Mouse (Mus musculus): Measurements from ENCODE around the gene Rere. TPM values are rescaled to one million over a fixed set of nuclear protein-coding genes. Genes with fewer than 3 reads are reported as not detected.
A peak's percentile ranks its signal among the peaks of the same experiment; 100 is the strongest.

Gene Rere
- polyA plus RNA-seq (2015; fragmentation: Nextera tagmentation; extraction: Ambion mirVana), result 24.8 and 30.3 TPM in 2 replicates

DNA sequence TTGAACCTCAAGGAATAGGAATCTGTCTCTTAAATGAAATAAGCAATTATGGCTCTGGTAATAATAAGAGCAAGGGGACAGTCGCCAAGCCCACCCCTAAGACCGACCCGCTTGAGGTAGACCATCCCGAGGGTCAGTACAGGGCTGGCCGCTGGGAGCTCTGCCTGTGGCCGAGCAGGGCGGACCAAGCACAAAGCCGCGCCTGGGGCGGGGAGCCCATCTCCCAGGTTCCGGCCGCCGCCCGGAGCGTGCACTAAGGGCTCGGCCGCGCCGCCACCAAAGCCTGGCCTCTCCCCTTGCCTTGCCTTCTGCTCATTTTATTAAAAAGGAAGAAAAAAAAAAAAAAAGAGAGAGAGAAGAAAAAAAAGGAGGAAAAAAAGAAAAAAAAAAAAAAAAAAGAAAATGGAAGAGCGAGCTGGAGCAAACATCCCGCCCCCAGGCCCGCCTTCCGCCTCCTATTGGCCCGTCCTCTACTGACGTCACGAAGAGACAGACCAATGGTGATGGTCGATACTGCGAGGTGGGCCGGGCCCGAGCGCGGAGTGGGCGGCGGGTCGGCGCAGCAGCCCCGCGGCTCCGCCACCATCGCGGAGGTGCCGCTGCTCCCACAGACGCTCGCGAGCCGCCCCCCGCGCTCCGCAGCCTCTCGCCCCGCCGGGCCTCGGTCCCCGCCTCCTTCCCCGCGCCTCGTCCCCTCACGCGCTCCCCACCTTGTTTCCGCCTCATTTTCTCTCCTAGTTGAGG lies at the start of gene Rere:
Gene Rere (plus strand): TSS at position 629 of the 744 bp plus-strand sequence.
- H3K27me3 ChIP-seq (ENCODE audit: control insufficient read depth, insufficient read depth, low read depth, low read length), result no peaks in the 10 kb centered on the region
- H3K36me3 ChIP-seq (ENCODE audit: control insufficient read depth, insufficient read depth, low read length), result no peaks in the 10 kb centered on the region
- peak within 1 kb of the TSS; percentile 84 for H3K4me2 ChIP-seq (ENCODE audit: low read depth, low read length)
- peak within 1 kb of the TSS; percentile 99 for H3K4me3 ChIP-seq (ENCODE audit: low read length)
- peak; percentile 99 for ATAC-seq (ENCODE audit: low read depth)
- H3K4me1 ChIP-seq (replicated peaks; ENCODE audit: control insufficient read depth, insufficient read depth, low read length), result peaks cover 18% of the 10 kb centered on the region
- H3K9me3 ChIP-seq (ENCODE audit: control insufficient read depth, low read length), result no peaks in the 10 kb centered on the region
- peak within 1 kb of the TSS; percentile 99 for H3K27ac ChIP-seq (ENCODE audit: low read length)
- under 1% methylated on average over 58 of the region's 60 CpGs for WGBS
- peak within 1 kb of the TSS; percentile 99 for H3K9ac ChIP-seq (ENCODE audit: low read length)

DNA sequence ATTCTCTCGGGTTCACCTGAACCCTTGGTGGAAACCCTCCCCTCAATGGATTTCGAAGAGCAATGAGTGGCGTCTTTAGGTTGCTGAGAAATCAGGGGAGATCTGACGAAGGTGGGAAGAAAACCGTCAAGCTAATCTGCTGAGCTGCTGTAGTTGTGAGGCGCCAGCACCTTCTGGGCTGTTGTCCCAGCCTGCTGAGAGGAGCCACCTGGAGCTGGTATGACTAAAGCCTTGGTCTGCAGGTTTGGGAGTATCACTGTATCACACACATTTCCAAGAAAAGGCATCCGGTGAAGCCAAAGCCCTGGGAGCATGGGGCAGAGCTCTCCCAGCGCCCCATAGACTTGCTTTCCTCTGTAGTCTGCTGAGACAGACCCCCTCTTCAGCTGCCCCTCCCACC lies 49.6 kb upstream of the Rere start:
- Histone ChIP-seq H3K9ac (ENCODE audit: low read length) (no peak overlapping the region), H3K27ac (ENCODE audit: low read length) (no peak overlapping the region), H3K36me3 (ENCODE audit: control insufficient read depth, insufficient read depth, low read length) (no peaks in the 10 kb centered on the region), H3K4me1 (replicated peaks; ENCODE audit: control insufficient read depth, insufficient read depth, low read length) (peaks cover 16% of the 10 kb centered on the region), H3K4me2 (ENCODE audit: low read depth, low read length) (no peak overlapping the region), H3K27me3 (ENCODE audit: control insufficient read depth, insufficient read depth, low read depth, low read length) (no peaks in the 10 kb centered on the region), H3K9me3 (ENCODE audit: control insufficient read depth, low read length) (no peaks in the 10 kb centered on the region), H3K4me3 (ENCODE audit: low read length) (no peak overlapping the region)
- no peak for ATAC-seq (ENCODE audit: low read depth)
- WGBS, result 64% methylated on average over 8 of the region's 8 CpGs

DNA sequence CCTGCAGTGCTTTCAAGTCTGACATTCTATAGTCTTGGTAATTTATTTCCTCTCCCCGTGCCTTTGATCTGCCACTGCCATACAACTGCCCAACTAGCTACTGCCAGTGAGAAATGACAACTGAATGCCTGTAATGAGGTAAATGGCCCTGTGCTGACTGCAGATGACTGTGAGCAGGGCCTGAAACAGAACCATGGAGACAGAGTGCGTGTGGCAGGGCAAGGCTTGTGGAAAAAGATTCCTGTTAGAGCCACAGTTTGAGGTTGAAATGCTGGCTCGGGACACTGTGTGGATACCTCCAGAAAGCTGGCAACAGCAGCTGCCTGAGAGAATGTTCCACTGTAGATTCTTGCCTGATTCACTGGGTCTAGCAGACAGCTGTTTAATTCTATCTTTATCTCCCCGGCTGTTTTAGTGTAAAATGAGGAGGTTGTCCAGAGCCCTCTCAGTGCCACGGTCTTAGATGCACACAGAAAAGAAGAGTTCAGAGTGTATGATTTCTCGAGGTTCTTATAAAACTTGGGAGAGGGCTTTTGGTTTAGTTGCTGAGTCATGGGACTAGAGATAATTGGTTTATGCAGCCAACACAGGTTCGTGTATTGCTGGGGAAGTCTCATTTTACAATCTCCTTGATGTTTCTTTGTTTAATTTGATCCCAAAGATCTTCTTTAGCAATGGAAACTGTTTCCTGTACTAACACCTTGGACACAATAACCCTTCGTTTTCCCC lies 46.7 kb upstream of the Rere start:
- 45% methylated on average over 8 of the region's 8 CpGs for WGBS
- Histone ChIP-seq H3K27ac (ENCODE audit: low read length) (peak overlapping the region; percentile 19; the same call in 1 of the 2 replicates), H3K4me1 (replicated peaks; ENCODE audit: control insufficient read depth, insufficient read depth, low read length) (peaks cover 26% of the 10 kb centered on the region), H3K36me3 (ENCODE audit: control insufficient read depth, insufficient read depth, low read length) (no peaks in the 10 kb centered on the region), H3K9ac (ENCODE audit: low read length) (no peak overlapping the region), H3K4me3 (ENCODE audit: low read length) (no peak overlapping the region), H3K27me3 (ENCODE audit: control insufficient read depth, insufficient read depth, low read depth, low read length) (no peaks in the 10 kb centered on the region), H3K9me3 (ENCODE audit: control insufficient read depth, low read length) (no peaks in the 10 kb centered on the region), H3K4me2 (ENCODE audit: low read depth, low read length) (no peak overlapping the region)
- ATAC-seq (ENCODE audit: low read depth), result no peak

DNA sequence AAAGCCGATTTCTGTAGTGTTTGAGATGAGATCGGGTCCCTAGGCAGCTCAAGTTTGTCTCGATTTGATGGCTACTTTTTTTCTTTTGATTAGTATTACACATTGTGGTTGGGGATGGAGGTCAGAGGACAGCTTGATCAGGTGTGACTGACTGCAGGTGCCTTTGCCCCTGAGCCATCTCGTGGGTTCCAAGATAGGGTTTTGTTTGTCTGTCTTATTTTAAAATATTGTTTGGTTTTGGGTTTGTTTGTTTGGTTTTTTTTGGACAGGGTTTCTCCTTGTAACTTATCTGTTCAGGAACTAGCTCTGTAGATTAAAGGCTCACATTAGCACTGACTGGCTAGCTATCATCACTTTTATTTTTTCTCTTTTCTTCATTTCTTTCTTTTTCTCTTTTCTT lies 45.9 kb upstream of the Rere start:
- Histone ChIP-seq H3K4me1 (replicated peaks; ENCODE audit: control insufficient read depth, insufficient read depth, low read length) (peaks cover 27% of the 10 kb centered on the region), H3K27me3 (ENCODE audit: control insufficient read depth, insufficient read depth, low read depth, low read length) (no peaks in the 10 kb centered on the region), H3K9ac (ENCODE audit: low read length) (no peak overlapping the region), H3K36me3 (ENCODE audit: control insufficient read depth, insufficient read depth, low read length) (peaks cover 2% of the 10 kb centered on the region), H3K4me2 (ENCODE audit: low read depth, low read length) (no peak overlapping the region), H3K4me3 (ENCODE audit: low read length) (no peak overlapping the region), H3K9me3 (ENCODE audit: control insufficient read depth, low read length) (no peaks in the 10 kb centered on the region), H3K27ac (ENCODE audit: low read length) (no peak overlapping the region)
- WGBS, result 74% methylated on average over 4 of the region's 4 CpGs
- ATAC-seq (ENCODE audit: low read depth), result no peak

DNA sequence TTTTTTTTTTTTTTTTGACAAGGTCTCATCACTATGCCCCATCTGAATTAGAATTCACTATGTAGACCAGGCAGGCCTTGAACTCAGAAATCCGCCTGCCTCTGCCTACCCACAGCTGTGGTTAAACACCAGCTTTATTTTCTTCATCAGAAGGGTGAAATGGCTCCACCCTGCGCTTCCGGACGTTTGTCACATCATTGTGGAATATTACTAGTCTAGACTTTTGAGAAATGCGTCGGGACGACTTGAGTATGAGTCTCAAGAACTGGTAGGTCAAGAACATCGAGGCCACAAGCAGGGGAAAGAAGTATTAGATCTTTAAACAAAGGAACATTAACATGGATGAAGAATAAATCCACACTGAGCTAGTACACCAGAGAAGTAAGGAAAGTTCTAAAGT lies 45.4 kb upstream of the Rere start:
- Histone ChIP-seq H3K4me2 (ENCODE audit: low read depth, low read length) (peak overlapping the region; percentile 67), H3K9me3 (ENCODE audit: control insufficient read depth, low read length) (no peaks in the 10 kb centered on the region), H3K4me3 (ENCODE audit: low read length) (peak overlapping the region; percentile 75), H3K9ac (ENCODE audit: low read length) (peak overlapping the region; percentile 82), H3K4me1 (replicated peaks; ENCODE audit: control insufficient read depth, insufficient read depth, low read length) (peaks cover 25% of the 10 kb centered on the region), H3K36me3 (ENCODE audit: control insufficient read depth, insufficient read depth, low read length) (peaks cover 7% of the 10 kb centered on the region), H3K27me3 (ENCODE audit: control insufficient read depth, insufficient read depth, low read depth, low read length) (no peaks in the 10 kb centered on the region), H3K27ac (ENCODE audit: low read length) (peak overlapping the region; percentile 99)
- ATAC-seq (ENCODE audit: low read depth), result no peak
- 70% methylated on average over 8 of the region's 8 CpGs for WGBS

DNA sequence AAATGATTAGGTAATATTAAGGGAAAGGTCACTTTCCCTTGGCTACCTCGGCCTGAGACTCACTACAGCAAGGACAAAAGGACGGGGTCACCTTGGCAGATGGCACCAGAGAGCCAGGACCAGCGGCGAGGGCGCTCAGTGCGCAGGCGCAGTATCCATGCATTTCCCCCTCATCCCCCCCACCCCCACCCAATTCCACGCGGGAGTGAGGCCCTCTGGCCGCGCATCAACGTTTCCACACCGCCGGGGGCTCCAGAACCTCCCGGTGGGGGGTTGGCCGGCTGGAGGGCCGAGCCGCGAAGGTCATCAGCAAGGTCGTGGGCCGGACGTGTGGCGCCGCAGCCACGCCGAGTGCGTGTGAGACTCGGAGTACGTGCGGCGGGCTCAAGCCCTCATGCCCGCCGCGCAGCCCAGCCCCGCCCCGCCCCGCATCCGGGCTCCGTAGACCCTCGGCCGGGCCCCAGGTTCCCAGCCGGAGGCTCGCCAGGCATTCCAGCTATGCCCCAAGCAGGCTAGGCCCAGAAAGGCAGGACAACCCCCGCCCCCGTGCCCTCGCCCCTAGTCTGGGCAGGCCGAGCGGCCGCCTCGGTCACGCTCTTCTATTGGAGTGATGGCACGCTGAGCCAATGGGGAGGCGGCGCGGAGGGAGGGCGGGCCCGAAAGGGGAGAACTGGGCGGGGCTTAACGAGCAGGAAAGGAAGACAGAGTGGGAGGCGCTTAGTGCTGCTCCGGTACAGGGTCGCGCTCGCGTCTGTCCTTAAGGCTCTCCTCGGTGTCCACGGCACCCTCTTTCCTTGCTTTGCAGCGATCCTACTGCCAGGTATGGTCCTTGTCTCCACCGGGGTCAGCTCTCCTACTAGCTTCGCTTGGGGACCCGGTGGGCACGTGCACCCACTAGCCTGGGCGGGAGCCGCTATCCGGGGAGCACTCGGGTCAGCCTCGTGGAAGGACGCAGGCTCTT lies 44.6 kb upstream of the Rere start, which contains the start of gene Eno1:
Gene Eno1 (plus strand): TSS at position 201 of the 961 bp plus-strand sequence.
- peak within 1 kb of the TSS; percentile 99 for H3K27ac ChIP-seq (ENCODE audit: low read length)

DNA sequence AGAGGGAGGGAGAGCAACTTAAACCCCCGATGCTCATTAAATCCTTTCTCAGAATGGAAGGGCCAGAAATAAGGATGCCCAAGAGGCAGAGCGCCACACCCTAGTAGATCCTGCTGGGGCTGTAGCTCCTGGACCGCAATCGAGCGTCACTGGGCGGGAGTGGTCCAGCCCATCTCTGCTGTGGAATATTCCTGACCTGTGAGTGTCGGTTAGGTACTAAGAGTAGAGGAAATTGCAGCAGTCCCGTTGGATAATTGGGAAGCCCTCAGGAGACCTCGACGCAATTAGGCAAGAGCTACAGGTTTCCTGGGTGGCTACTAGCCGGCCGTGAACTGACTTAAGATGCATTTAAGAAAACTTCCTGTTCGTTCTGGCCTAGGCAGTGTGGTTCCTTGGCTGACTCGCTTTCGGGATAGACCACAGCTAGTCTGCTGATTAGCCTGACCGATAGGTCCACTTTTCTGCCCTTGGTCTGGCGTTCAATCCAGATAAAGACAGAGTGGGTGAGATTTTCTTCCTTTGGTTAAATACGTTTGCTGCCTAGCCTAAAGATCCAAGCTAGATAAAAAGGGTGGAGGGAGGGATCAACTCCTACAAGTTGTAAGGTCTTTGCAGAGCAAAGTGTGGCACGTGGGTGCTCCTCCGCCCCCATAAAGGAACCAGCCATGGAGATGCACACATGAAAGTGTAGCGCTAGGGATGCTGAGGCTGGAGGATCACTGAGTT lies 43.6 kb upstream of the Rere start:
- Histone ChIP-seq H3K36me3 (ENCODE audit: control insufficient read depth, insufficient read depth, low read length) (peaks cover 23% of the 10 kb centered on the region), H3K9ac (ENCODE audit: low read length) (peak overlapping the region; percentile 84), H3K4me2 (ENCODE audit: low read depth, low read length) (peak overlapping the region; percentile 73), H3K4me3 (ENCODE audit: low read length) (peak overlapping the region; percentile 75), H3K9me3 (ENCODE audit: control insufficient read depth, low read length) (no peaks in the 10 kb centered on the region), H3K27ac (ENCODE audit: low read length) (peak overlapping the region; percentile 85), H3K4me1 (replicated peaks; ENCODE audit: control insufficient read depth, insufficient read depth, low read length) (peaks cover 28% of the 10 kb centered on the region), H3K27me3 (ENCODE audit: control insufficient read depth, insufficient read depth, low read depth, low read length) (no peaks in the 10 kb centered on the region)
- WGBS, result under 1% methylated on average over 21 of the region's 21 CpGs
- peak; percentile 36; the same call in 1 of the 2 replicates for ATAC-seq (ENCODE audit: low read depth)

More for the DNA sequence above, 44.6 kb upstream of the Rere start, which contains the start of gene Eno1:
- peak within 1 kb of the TSS; percentile 84 for H3K9ac ChIP-seq (ENCODE audit: low read length)
- H3K4me2 ChIP-seq (ENCODE audit: low read depth, low read length), result peak within 1 kb of the TSS; percentile 73
- peak within 1 kb of the TSS; percentile 75 for H3K4me3 ChIP-seq (ENCODE audit: low read length)
- H3K27me3 ChIP-seq (ENCODE audit: control insufficient read depth, insufficient read depth, low read depth, low read length), result no peaks in the 10 kb centered on the region
- ATAC-seq (ENCODE audit: low read depth), result peak; percentile 98
- WGBS, result under 1% methylated on average over 61 of the region's 78 CpGs
- H3K4me1 ChIP-seq (replicated peaks; ENCODE audit: control insufficient read depth, insufficient read depth, low read length), result peaks cover 28% of the 10 kb centered on the region
- H3K36me3 ChIP-seq (ENCODE audit: control insufficient read depth, insufficient read depth, low read length), result peaks cover 15% of the 10 kb centered on the region
- no peaks in the 10 kb centered on the region for H3K9me3 ChIP-seq (ENCODE audit: control insufficient read depth, low read length)

DNA sequence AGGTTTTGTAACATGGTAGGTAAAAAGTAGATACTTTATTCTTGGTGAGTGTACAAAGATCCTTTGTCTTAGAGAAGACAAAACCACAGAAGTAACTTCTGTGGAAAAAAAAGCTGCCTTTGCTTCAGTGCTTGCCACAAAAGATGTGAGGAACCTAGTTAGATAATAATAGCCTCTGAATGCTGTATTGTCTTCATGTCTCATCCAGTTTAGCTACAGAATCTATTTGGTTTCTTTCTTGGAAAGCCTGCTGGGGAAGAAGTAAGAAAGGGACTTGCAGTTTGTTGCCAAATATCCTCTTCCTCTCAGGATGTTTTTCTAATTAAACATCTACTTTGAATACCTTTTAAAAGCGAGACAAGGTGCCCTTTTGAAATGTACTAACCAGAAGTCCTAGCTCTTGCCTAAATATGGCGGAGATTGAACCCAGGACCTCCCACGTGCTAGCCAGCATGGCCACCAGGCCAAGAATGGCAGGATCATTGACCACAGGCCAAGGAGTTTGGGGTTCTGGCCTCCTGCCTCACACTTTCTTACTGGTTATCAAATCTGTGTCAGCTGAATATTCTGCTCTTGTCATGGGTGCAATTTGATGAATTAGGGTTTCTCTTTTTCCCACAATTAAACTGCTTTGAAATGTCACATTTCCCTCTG lies 42.9 kb upstream of the Rere start:
- Histone ChIP-seq H3K36me3 (ENCODE audit: control insufficient read depth, insufficient read depth, low read length) (peaks cover 26% of the 10 kb centered on the region), H3K27ac (ENCODE audit: low read length) (no peak overlapping the region; the same call in 1 of the 2 replicates), H3K9ac (ENCODE audit: low read length) (peak overlapping the region; percentile 84), H3K27me3 (ENCODE audit: control insufficient read depth, insufficient read depth, low read depth, low read length) (no peaks in the 10 kb centered on the region), H3K4me3 (ENCODE audit: low read length) (peak overlapping the region; percentile 75), H3K9me3 (ENCODE audit: control insufficient read depth, low read length) (no peaks in the 10 kb centered on the region), H3K4me2 (ENCODE audit: low read depth, low read length) (peak overlapping the region; percentile 73), H3K4me1 (replicated peaks; ENCODE audit: control insufficient read depth, insufficient read depth, low read length) (peaks cover 28% of the 10 kb centered on the region)
- ATAC-seq (ENCODE audit: low read depth), result no peak
- WGBS, result 4% methylated on average over 3 of the region's 3 CpGs

Data from lung, embryonic 16.5 days (tissue).